Mouse (Mus musculus) myocyte (in vitro differentiated cells): ENCODE measurements around the gene Gm3676. TPM values are rescaled to one million over a fixed set of nuclear protein-coding genes. Genes with fewer than 3 reads are reported as not detected.
"Not testable (repeated sequence)": the region's sequence is repeated elsewhere in the genome, so short reads cannot be mapped to it uniquely, and the experiment has no call there.

Experiments
- H3K27me3 ChIP-seq: one replicate; pipeline ENCODE4 v1.6.1; 2011; ENCODE audit not compliant: control insufficient read depth, insufficient read depth, insufficient read length
- H3K36me3 ChIP-seq: one replicate; pipeline ENCODE4 v1.6.1; 2011; ENCODE audit not compliant: control insufficient read depth, insufficient read depth
- H3K4me2 ChIP-seq: one replicate; pipeline ENCODE4 v1.6.1; 2011; ENCODE audit warnings: low read depth, control low read depth
- H3K4me3 ChIP-seq: one replicate; pipeline ENCODE4 v1.5.1; 2011; ENCODE audit warnings: mild to moderate bottlenecking, control low read depth, moderate library complexity
- H3K79me2 ChIP-seq: one replicate; pipeline ENCODE4 v1.6.1; 2011; ENCODE audit not compliant: control insufficient read depth, insufficient read depth
- H3ac ChIP-seq: one replicate; pipeline ENCODE4 v1.6.1; 2011; ENCODE audit not compliant: control insufficient read depth, insufficient read length
- polyA plus RNA-seq: library from polyadenylated mRNA; unstranded; fragments of >200 nt; fragmentation: generic; extraction: Trizol; gene quantifications from one replicate; pipeline ENCODE4 v1.2.1, GENCODE M21; 2012; ENCODE audit warnings: missing spikeins

Gm3676 gene
- not detected for polyA plus RNA-seq

GRCm38 (mm10) chr14:41646387-41646786 lies at the start of gene Gm3676:
TSS of gene Gm3676 (minus strand) at chr14:41646487.
- H3ac ChIP-seq: not testable (repeated sequence)

GRCm38 (mm10) chr14:41648176-41648575 lies 1.9 kb upstream of the Gm3676 start:
- H3K4me3 ChIP-seq, H3K36me3 ChIP-seq, H3K4me2 ChIP-seq, H3K79me2 ChIP-seq, H3K27me3 ChIP-seq, H3ac ChIP-seq: not testable (repeated sequence)

More at GRCm38 (mm10) chr14:41646387-41646786, at the start of gene Gm3676:
- not testable (repeated sequence) for H3K27me3 ChIP-seq, H3K4me3 ChIP-seq, H3K36me3 ChIP-seq, H3K4me2 ChIP-seq, H3K79me2 ChIP-seq

GRCm38 (mm10) chr14:41630144-41630543 lies 16.1 kb downstream of the Gm3676 start:
- not testable (repeated sequence) for H3K4me2 ChIP-seq, H3K4me3 ChIP-seq, H3ac ChIP-seq, H3K79me2 ChIP-seq, H3K27me3 ChIP-seq, H3K36me3 ChIP-seq

- not testable (repeated sequence) for H3K27me3 ChIP-seq, H3K4me3 ChIP-seq, H3ac ChIP-seq, H3K36me3 ChIP-seq, H3K4me2 ChIP-seq, H3K79me2 ChIP-seq
Observed at GRCm38 (mm10) chr14:41624512-41624911, 21.8 kb downstream of the Gm3676 start, which contains the start of gene Gm3072. TSS of gene Gm3072 (minus strand) at chr14:41624612.

GRCm38 (mm10) chr14:41622535-41622934 lies 23.8 kb downstream of the Gm3676 start:
- H3K4me3 ChIP-seq, H3K4me2 ChIP-seq, H3K27me3 ChIP-seq, H3K79me2 ChIP-seq, H3K36me3 ChIP-seq, H3ac ChIP-seq: not testable (repeated sequence)

GRCm38 (mm10) chr14:41610690-41611089 lies 35.6 kb downstream of the Gm3676 start:
- H3K79me2 ChIP-seq, H3K4me3 ChIP-seq, H3ac ChIP-seq, H3K4me2 ChIP-seq, H3K27me3 ChIP-seq, H3K36me3 ChIP-seq: not testable (repeated sequence)

- H3K79me2 ChIP-seq, H3ac ChIP-seq, H3K36me3 ChIP-seq, H3K4me3 ChIP-seq, H3K4me2 ChIP-seq, H3K27me3 ChIP-seq: not testable (repeated sequence)
Observed at GRCm38 (mm10) chr14:41600935-41601334, 45.4 kb downstream of the Gm3676 start.

Other genes with a start within 250 kb of the Gm3676 start
- gene Gm6482, start 238.2 kb downstream of the Gm3676 start, polyA plus RNA-seq: not detected
- gene Gm7954, start 193.0 kb downstream of the Gm3676 start, polyA plus RNA-seq: not detected
- not detected for gene Gm3486, start 157.0 kb downstream of the Gm3676 start, polyA plus RNA-seq
- gene Gm7970, start 90.9 kb downstream of the Gm3676 start, polyA plus RNA-seq: not detected
- not detected for gene 1700049E17Rik2, start 73.3 kb downstream of the Gm3676 start, polyA plus RNA-seq
- gene Gm3072, start 21.9 kb downstream of the Gm3676 start, polyA plus RNA-seq: not detected
- not detected for gene Gm8068, start 55.4 kb upstream of the Gm3676 start, polyA plus RNA-seq
- gene Gm7929, start 104.1 kb upstream of the Gm3676 start, polyA plus RNA-seq: not detected
- not detected for gene Gm47189, start 126.0 kb upstream of the Gm3676 start, polyA plus RNA-seq